Comparison of ENCODE assay signal across 8 mouse cellular contexts in genomic region chr5:23418797-23419595, GRCm38 (mm10). TPM values are rescaled to one million over a fixed set of nuclear protein-coding genes. Genes with fewer than 3 reads are reported as not detected.
DNase-seq lines count a peak whose midpoint lies in the region; ATAC-seq and TF ChIP-seq lines count a peak whose summit lies in the region.

No protein-coding gene starts in this region.

- no peak for TF ChIP-seq POLR2A in bone marrow macrophage, adult 2 months (IDR thresholded peaks at IDR 0.05; ENCODE audit: borderline replicate concordance, low read depth, low read length)

- no peak for DNase-seq in kidney, postnatal 25 days
- DNase-seq in hindbrain, embryonic 11.5 days (ENCODE audit: low spot score): no peak
- DNase-seq in midbrain, embryonic 10.5 days (ENCODE audit: low spot score): no peak
- DNase-seq in right cerebral cortex, postnatal 14 days: no peak
- DNase-seq in cerebellum, adult 8-10 months: no peak
- no peak for DNase-seq in right cerebral cortex, adult 2 months (ENCODE audit: low spot score in 2 of 2)

- H3K36me3 ChIP-seq in kidney, embryonic 16.5 days (ENCODE audit: insufficient read depth, low read length): peaks cover 6% of the 10 kb centered on the region; the same call in 1 of the 2 replicates
- 0 out of 2 replicates have a peak, but pooled peaks cover 2% of the 10 kb centered on the region for H3K36me3 ChIP-seq in hindbrain, embryonic 11.5 days (ENCODE audit: control insufficient read depth, insufficient read depth, low read length)
- H3K36me3 ChIP-seq in midbrain, embryonic 10.5 days: peaks cover 27% of the 10 kb centered on the region

- H3K9me3 ChIP-seq in kidney, embryonic 16.5 days (ENCODE audit: low read length): no peaks in the 10 kb centered on the region
- no peaks in the 10 kb centered on the region for H3K9me3 ChIP-seq in hindbrain, embryonic 11.5 days (ENCODE audit: control insufficient read depth, low read length)
- no peaks in the 10 kb centered on the region for H3K9me3 ChIP-seq in midbrain, embryonic 10.5 days (replicated peaks)

- H3K4me2 ChIP-seq in kidney, embryonic 16.5 days (replicated peaks; ENCODE audit: low read depth, low read length): peak overlapping the region; percentile 62
- H3K4me2 ChIP-seq in hindbrain, embryonic 11.5 days (replicated peaks; ENCODE audit: low read depth, low read length): peak overlapping the region; percentile 74

- H3K27ac ChIP-seq in kidney, embryonic 16.5 days (ENCODE audit: low read length): peak overlapping the region; percentile 94
- peak overlapping the region; percentile 93 for H3K27ac ChIP-seq in bone marrow macrophage, adult 2 months (ENCODE audit: insufficient read depth, low read depth, low read length)
- H3K27ac ChIP-seq in hindbrain, embryonic 11.5 days (ENCODE audit: low read depth, low read length): peak overlapping the region; percentile 87
- H3K27ac ChIP-seq in midbrain, embryonic 10.5 days (replicated peaks): peak overlapping the region; percentile 88

- H3K4me3 ChIP-seq in kidney, embryonic 16.5 days (ENCODE audit: low read length): peak overlapping the region; percentile 63
- peak overlapping the region; percentile 68 for H3K4me3 ChIP-seq in bone marrow macrophage, adult 2 months (ENCODE audit: insufficient read depth, low read length)
- H3K4me3 ChIP-seq in hindbrain, embryonic 11.5 days (ENCODE audit: low read depth, low read length): peak overlapping the region; percentile 44
- peak overlapping the region; percentile 61 for H3K4me3 ChIP-seq in midbrain, embryonic 10.5 days

- H3K27me3 ChIP-seq in kidney, embryonic 16.5 days (ENCODE audit: insufficient read depth, low read length): no peaks in the 10 kb centered on the region
- H3K27me3 ChIP-seq in hindbrain, embryonic 11.5 days (ENCODE audit: control insufficient read depth, insufficient read depth, low read length): no peaks in the 10 kb centered on the region
- H3K27me3 ChIP-seq in midbrain, embryonic 10.5 days (ENCODE audit: low read depth, poor library complexity, severe bottlenecking): no peaks in the 10 kb centered on the region

- TF ChIP-seq CTCF in bone marrow macrophage, adult 2 months (IDR thresholded peaks at IDR 0.05; ENCODE audit: low read depth, low read length): no peak

- peak overlapping the region; percentile 73 for H3K9ac ChIP-seq in kidney, embryonic 16.5 days (replicated peaks; ENCODE audit: low read length)
- peak overlapping the region; percentile 69; the same call in 1 of the 2 replicates for H3K9ac ChIP-seq in hindbrain, embryonic 11.5 days (ENCODE audit: low read depth, low read length)

- H3K4me1 ChIP-seq in kidney, embryonic 16.5 days (ENCODE audit: insufficient read depth, low read length): peaks cover 57% of the 10 kb centered on the region
- peaks cover 45% of the 10 kb centered on the region for H3K4me1 ChIP-seq in bone marrow macrophage, adult 2 months (ENCODE audit: control insufficient read depth, insufficient read depth, low read length)
- H3K4me1 ChIP-seq in hindbrain, embryonic 11.5 days (replicated peaks; ENCODE audit: control insufficient read depth, insufficient read depth, low read length): peaks cover 6% of the 10 kb centered on the region
- peaks cover 75% of the 10 kb centered on the region for H3K4me1 ChIP-seq in midbrain, embryonic 10.5 days

- 2% methylated on average over 18 of the region's 18 CpGs for WGBS in kidney, embryonic 16.5 days
- 7% methylated on average over 18 of the region's 18 CpGs for WGBS in hindbrain, embryonic 11.5 days
- WGBS in midbrain, embryonic 10.5 days: 6% methylated on average over 18 of the region's 18 CpGs

- ATAC-seq in kidney, embryonic 16.5 days (ENCODE audit: low FRiP score, low TSS enrichment): peak; percentile 5; the same call in 1 of the 2 replicates
- no peak for ATAC-seq in hindbrain, embryonic 11.5 days (ENCODE audit: low FRiP score)

RNA-seq across cellular contexts. Expression of gene Kmt2e, which starts 15.2 kb away (rescaled TPM):
- polyA plus RNA-seq in kidney, embryonic 16.5 days (2015; fragmentation: Nextera tagmentation; extraction: Ambion mirVana): 98.8 and 99.9 TPM in 2 replicates
- polyA plus RNA-seq in bone marrow macrophage, adult 2 months (2012; ENCODE audit: insufficient read depth, insufficient read length, missing spikeins): 60.7 and 70.5 TPM in 2 replicates
- polyA plus RNA-seq in hindbrain, embryonic 11.5 days (2014; fragmentation: Nextera tagmentation; extraction: Ambion mirVana): 121 and 122 TPM in 2 replicates
- 86.6 and 101 TPM in 2 replicates for polyA plus RNA-seq in midbrain, embryonic 10.5 days (2016; fragmentation: Nextera tagmentation; extraction: Ambion mirVana)
